Mouse (Mus musculus) megakaryocyte-erythroid progenitor cell, adult 5-6 weeks (primary cell): ENCODE results near the gene Zbtb22. TPM values are rescaled to one million over a fixed set of nuclear protein-coding genes. Genes with fewer than 3 reads are reported as not detected.
"Not testable (repeated sequence)": the region's sequence is repeated elsewhere in the genome, so short reads cannot be mapped to it uniquely, and the experiment has no call there.

Experiments
- ATAC-seq: replicated peaks from 2 replicates; pipeline ENCODE4 v1.8.0; 2016; ENCODE audit warnings: mild to moderate bottlenecking, inconsistent platforms; ENCODE audit not compliant: severe bottlenecking, poor library complexity, low FRiP score, low TSS enrichment
- total RNA-seq, 2 experiments: library from RNA; stranded (forward) in 1 of 2; stranded (reverse) in 1 of 2; fragments of 200-1000, 215-1000 nt in 1 of 2; fragments of >200 nt in 1 of 2; fragmentation: Nextera tagmentation in 1 of 2; gene quantifications; 2 replicates each; pipeline ENCODE4 v1.2.3; 2014 to 2017

Zbtb22 gene
- total RNA-seq, 2 experiments from 2014 or later: 18.0 to 18.6 TPM

DNA sequence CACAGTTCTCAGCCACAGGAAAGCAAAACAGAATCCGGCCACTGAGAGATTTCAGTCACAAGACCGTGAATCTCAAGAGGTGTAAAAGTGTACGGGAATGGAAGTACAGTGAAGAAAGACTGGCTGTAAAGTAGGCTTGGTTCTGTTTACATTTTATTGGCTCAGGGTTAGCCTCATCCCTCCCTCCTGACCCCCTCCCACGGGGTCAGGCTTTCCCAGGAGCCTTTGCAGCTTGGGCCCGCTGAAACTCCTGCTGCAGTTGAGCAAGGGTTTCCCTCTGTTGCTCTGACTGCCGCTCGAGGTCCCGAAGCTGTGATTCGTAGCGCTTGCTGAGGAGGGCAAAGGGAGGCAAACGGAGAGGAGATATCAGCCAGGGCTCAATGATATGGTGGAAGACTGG lies 23.1 kb downstream of the Zbtb22 start:
- no peak for ATAC-seq

DNA sequence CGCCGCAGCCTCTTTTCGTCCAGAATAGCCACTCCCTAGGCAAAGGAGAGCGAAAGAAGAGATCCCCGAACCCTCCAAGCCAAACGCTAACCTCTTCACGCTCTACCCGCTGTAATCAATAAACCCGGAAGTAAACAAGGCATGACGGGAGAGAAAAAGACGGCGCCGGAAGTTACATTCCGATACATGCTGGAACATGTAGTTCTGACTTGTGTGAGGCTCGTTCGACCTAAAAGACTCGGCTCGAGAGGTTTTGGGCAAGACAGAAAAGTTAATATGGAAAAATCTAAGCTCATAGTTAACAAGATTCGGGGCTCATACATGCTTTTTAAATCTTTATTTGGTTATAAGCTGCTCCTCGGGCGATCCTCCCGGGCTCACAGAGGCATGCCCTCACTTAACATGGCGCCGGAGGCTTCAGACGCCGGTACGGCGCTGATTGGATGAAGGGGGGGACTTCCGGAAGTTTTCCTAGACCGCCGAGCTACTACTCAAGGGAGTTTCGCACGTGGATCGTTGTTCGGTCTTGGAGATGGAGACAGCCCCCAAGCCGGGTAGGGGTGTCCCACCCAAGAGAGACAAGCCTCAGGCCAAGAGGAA lies 24.6 kb downstream of the Zbtb22 start, which contains the start of the genes Pfdn6 and Wdr46:
TSS of gene Pfdn6 (minus strand) at position 138 of the 600 bp plus-strand sequence.
TSS of gene Wdr46 (plus strand) at position 455 of the 600 bp plus-strand sequence.
- ATAC-seq: peak; percentile 84

DNA sequence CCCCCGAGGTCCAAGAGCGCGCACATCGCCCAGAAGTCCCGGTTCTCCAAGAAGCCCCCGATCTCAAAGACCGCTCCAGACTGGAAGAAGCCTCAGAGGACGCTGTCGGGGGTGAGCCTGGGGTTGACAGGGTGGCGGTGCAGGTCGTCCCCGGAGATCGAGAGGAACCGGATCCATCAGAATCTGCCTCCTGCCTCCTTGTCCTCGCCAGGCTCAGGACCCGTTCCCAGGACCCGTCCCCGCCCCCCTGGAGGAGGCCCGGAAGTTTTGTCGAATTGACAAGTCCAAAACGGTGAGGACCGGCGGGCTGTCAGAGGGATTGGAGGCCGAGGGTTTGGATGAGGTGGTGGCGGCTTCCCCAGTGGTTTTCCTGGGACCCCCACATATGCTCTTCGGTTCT lies 25.3 kb downstream of the Zbtb22 start:
- no peak for ATAC-seq

GRCm38 (mm10) chr17:33941381-33941780 lies 25.7 kb downstream of the Zbtb22 start:
- ATAC-seq: no peak

DNA sequence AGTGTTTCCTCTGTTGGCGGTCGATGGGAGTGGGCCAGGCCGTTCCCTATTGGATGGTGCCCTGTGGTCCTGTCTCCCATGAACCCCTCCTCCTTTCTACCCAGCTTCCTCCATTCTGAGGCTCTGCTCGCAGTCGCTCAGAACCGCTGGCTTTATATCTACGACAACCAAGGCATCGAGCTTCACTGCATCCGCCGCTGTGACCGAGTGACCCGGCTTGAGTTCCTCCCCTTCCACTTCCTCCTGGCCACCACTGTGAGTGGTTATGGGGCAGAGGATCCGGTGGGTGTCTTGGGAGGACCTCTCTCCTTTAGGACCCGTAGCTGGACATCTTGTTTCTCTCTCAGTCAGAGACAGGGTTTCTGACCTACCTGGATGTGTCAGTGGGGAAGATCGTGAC lies 27.8 kb downstream of the Zbtb22 start:
- no peak for ATAC-seq

- ATAC-seq: no peak
These were observed 31.9 kb downstream of the Zbtb22 start for GRCm38 (mm10) chr17:33947430-33948089.

GRCm38 (mm10) chr17:33948090-33948904 lies 32.6 kb downstream of the Zbtb22 start:
- no peak for ATAC-seq

- ATAC-seq: no peak
These were observed 33.3 kb downstream of the Zbtb22 start for GRCm38 (mm10) chr17:33948905-33949537.

GRCm38 (mm10) chr17:33950131-33950625 lies 34.5 kb downstream of the Zbtb22 start:
- ATAC-seq: no peak

DNA sequence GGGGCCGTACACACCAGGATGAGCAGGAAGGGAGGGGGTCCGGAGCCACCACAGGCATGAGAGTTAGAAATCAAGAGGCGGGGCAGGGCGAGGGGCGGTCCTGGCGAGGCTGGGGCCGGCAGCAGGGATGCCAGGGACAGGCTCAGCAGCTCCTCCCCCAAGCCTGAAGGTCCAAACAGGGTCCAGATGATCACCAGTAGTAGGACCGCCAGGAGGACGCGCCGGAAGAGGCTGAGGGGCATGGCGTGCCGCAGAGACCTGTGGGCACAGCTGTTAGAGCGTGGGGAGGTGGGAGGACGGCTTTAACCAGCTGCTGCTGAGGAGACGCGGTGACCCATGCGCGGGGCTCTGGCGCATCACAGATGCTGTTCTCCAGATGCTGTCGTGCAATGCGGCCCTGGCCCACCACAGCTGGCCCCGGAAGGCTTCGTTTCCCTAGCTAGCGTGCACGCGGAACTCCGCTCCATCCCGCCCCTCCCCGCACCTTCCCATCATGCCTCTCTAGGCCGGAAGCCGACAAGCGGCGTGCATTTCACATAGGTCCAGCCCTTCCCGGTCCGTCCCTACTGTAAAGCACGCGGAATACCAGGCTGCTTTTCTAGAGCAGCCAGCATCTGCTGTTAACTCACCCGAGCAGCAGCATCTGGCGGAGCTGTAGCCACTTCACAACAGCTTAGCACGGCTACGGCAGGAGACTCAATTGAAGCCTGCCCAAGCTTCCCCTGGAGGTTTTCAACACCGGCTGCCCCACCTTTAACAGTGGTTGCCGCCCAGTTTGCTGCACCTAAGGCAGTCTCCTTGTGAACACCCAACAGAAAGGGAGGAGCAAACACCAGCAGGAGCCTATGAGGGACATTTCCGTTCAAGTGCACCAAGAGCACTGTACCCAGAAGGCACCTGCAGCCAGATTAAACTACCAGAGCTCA lies 35.6 kb downstream of the Zbtb22 start, which contains the start of gene B3galt4:
TSS of gene B3galt4 (minus strand) at position 468 of the 926 bp plus-strand sequence.
- peak; percentile 69 for ATAC-seq

DNA sequence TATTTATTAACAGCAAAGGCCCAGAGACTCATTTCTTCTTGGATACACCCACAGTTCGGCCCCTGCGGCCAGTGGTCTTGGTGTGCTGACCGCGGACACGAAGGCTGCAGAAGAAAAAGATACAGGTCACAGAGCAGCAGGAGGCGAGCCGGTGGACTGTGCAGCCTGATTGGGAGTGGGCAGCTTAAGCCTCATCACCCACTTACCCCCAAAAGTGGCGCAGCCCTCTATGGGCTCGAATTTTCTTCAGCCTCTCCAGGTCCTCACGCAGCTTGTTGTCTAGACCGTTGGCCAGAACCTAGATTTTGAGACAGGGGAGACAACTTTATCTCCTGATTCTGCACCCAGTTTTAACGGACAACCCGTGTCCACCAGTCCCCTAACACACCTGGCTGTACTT lies 36.3 kb downstream of the Zbtb22 start:
- not testable (repeated sequence) for ATAC-seq

DNA sequence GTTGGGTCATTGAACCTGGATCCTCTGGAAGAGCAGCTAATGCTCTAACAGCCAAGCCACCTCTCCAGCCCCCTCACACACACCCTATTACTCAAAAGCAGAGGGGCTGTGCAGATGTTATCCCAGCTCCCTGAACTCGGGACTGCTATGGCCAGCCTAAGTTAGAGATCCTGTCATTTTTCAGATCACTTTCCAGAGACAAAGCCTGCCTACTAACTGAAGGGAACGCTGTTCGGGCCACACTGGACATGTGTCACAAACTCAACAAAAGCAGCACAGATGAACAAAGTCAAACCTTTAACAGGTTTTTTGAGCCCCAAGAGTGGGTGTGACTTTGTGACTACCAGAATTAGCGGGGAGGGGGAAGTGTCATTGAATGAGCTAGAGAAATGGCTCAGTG lies 37.2 kb downstream of the Zbtb22 start:
- ATAC-seq: no peak

GRCm38 (mm10) chr17:33953310-33953709 lies 37.6 kb downstream of the Zbtb22 start:
- no peak for ATAC-seq

- no peak for ATAC-seq
These were observed 38.4 kb downstream of the Zbtb22 start for GRCm38 (mm10) chr17:33953961-33954565.

- ATAC-seq: no peak
These were observed 39.2 kb downstream of the Zbtb22 start for GRCm38 (mm10) chr17:33954646-33955554.

GRCm38 (mm10) chr17:33955555-33956214 lies 40.0 kb downstream of the Zbtb22 start, which contains the start of the genes Vps52 and Rps18:
Gene Vps52 (plus strand): TSS chr17:33955812.
Gene Rps18 (minus strand): TSS chr17:33956001.
- peak; percentile 70 for ATAC-seq

GRCm38 (mm10) chr17:33956336-33956735 lies 40.6 kb downstream of the Zbtb22 start:
- ATAC-seq: no peak
